Mouse (Mus musculus) stomach, postnatal 0 days (tissue): Measurements from ENCODE around the gene Chit1. TPM values are rescaled to one million over a fixed set of nuclear protein-coding genes. Genes with fewer than 3 reads are reported as not detected.
A peak's percentile ranks its signal among the peaks of the same experiment; 100 is the strongest.

Experiments
- ATAC-seq: fragments of 200-750 bp; cut with Nextera tagmentation; 2 replicates; pipeline ENCODE4 v1.8.0; 2017; ENCODE audit not compliant: low FRiP score, low TSS enrichment
- DNase-seq: peaks from one replicate; pipeline ENCODE4 v3.0.0-alpha.2; 2016; ENCODE audit warnings: low spot score
- H3K27ac ChIP-seq: fragments of 300-500 bp; sonication (generic); replicated peaks from 2 replicates; pipeline ENCODE4 v1.5.1; 2014; ENCODE audit warnings: mild to moderate bottlenecking, control low read depth
- H3K27me3 ChIP-seq: fragments of 300-500 bp; sonication (generic); 2 replicates; pipeline ENCODE4 v1.6.1; 2014; ENCODE audit warnings: low read length; ENCODE audit not compliant: control insufficient read depth, insufficient read depth
- H3K36me3 ChIP-seq: fragments of 300-500 bp; sonication (generic); 2 replicates; pipeline ENCODE4 v1.6.1; 2014; ENCODE audit warnings: low read length, mixed read lengths; ENCODE audit not compliant: control insufficient read depth, insufficient read depth
- H3K4me1 ChIP-seq: fragments of 300-500 bp; sonication (generic); replicated peaks from 2 replicates; pipeline ENCODE4 v1.6.1; 2014; ENCODE audit warnings: antibody characterized with exemption; ENCODE audit not compliant: control insufficient read depth, insufficient read depth
- H3K4me2 ChIP-seq: fragments of 300-500 bp; sonication (generic); replicated peaks from 2 replicates; pipeline ENCODE4 v1.6.1; 2014; ENCODE audit warnings: low read depth, mild to moderate bottlenecking, control low read depth, moderate library complexity
- H3K4me3 ChIP-seq: fragments of 300-500 bp; sonication (generic); 2 replicates; pipeline ENCODE4 v1.5.1; 2014; ENCODE audit warnings: low read depth, low read length, control low read depth
- H3K9ac ChIP-seq: fragments of 300-500 bp; sonication (generic); 2 replicates; pipeline ENCODE4 v1.6.1; 2014; ENCODE audit warnings: mild to moderate bottlenecking, low read length, control low read depth, mixed read lengths
- H3K9me3 ChIP-seq: fragments of 300-500 bp; sonication (generic); 2 replicates; pipeline ENCODE4 v1.6.1; 2016; ENCODE audit warnings: low read length; ENCODE audit not compliant: control insufficient read depth
- CTCF ChIP-seq: IDR thresholded peaks from 2 replicates; pipeline ENCODE4 v1.5.1; 2016; ENCODE audit warnings: antibody characterized with exemption, low read depth, mild to moderate bottlenecking, moderate library complexity
- EP300 ChIP-seq: optimal IDR thresholded peaks from 2 replicates; pipeline ENCODE3; 2016; ENCODE audit warnings: antibody characterized with exemption
- WGBS: fragments of 180-500 bp; shearing (Covaris S2); extraction: QIAGEN DNeasy Blood & Tissue Kit; methylation state at CpG from one replicate; pipeline ENCODE4 v1.1.7; 2014; 5-methylcytosine and 5-hydroxymethylcytosine counted together
- polyA plus RNA-seq: library from polyadenylated mRNA; unstranded; fragments of >200 nt; fragmentation: Nextera tagmentation; extraction: Ambion mirVana; gene quantifications from 2 replicates; pipeline ENCODE4 v1.2.1, GENCODE M21; 2015

Gene Chit1
- polyA plus RNA-seq, 1 experiment from 2014 or later, result 38.5 TPM

GRCm38 (mm10) chr1:134089074-134089473, 22.0 kb upstream of the Chit1 start:
- Histone ChIP-seq H3K27ac (no peak overlapping the region), H3K4me2 (no peak overlapping the region), H3K9me3 (no peaks in the 10 kb centered on the region), H3K36me3 (no peaks in the 10 kb centered on the region), H3K27me3 (no peaks in the 10 kb centered on the region), H3K9ac (no peak overlapping the region), H3K4me3 (no peak overlapping the region), H3K4me1 (peaks cover 11% of the 10 kb centered on the region)
- ATAC-seq (no peak), DNase-seq (no peak)
- TF ChIP-seq CTCF (no peak), EP300 (no peak)
- 87% methylated on average over 7 of the region's 7 CpGs for WGBS

- Histone ChIP-seq H3K27me3 (no peaks in the 10 kb centered on the region), H3K4me3 (no peak overlapping the region), H3K27ac (peak overlapping the region; percentile 98), H3K4me1 (peaks cover 31% of the 10 kb centered on the region), H3K9me3 (no peaks in the 10 kb centered on the region), H3K36me3 (no peaks in the 10 kb centered on the region), H3K9ac (no peak overlapping the region), H3K4me2 (no peak overlapping the region)
- ATAC-seq (no peak), DNase-seq (no peak)
- WGBS, result 77% methylated on average over 3 of the region's 3 CpGs
- TF ChIP-seq CTCF, result no peak
- TF ChIP-seq EP300, result no peak
Measured at GRCm38 (mm10) chr1:134091851-134092250, 19.2 kb upstream of the Chit1 start.

GRCm38 (mm10) chr1:134092368-134092767, 18.7 kb upstream of the Chit1 start:
- DNase-seq (peak; percentile 43), ATAC-seq (peak; percentile 17; the same call in 1 of the 2 replicates)
- H3K4me1 ChIP-seq, result peaks cover 36% of the 10 kb centered on the region
- H3K27ac ChIP-seq, result peak overlapping the region; percentile 98
- TF ChIP-seq CTCF (no peak), EP300 (no peak)
- WGBS, result 17% methylated on average over 6 of the region's 6 CpGs
- peak overlapping the region; percentile 39 for H3K4me3 ChIP-seq
- no peaks in the 10 kb centered on the region for H3K27me3 ChIP-seq
- peak overlapping the region; percentile 74 for H3K4me2 ChIP-seq
- H3K9ac ChIP-seq, result peak overlapping the region; percentile 59
- no peaks in the 10 kb centered on the region for H3K9me3 ChIP-seq
- no peaks in the 10 kb centered on the region for H3K36me3 ChIP-seq

- WGBS, result under 1% methylated on average over 43 of the region's 43 CpGs
- H3K9me3 ChIP-seq, result no peaks in the 10 kb centered on the region
- H3K36me3 ChIP-seq, result no peaks in the 10 kb centered on the region
- peak; percentile 89 for ATAC-seq
- peaks cover 42% of the 10 kb centered on the region for H3K4me1 ChIP-seq
- peak overlapping the region; percentile 71 for H3K9ac ChIP-seq
- H3K4me3 ChIP-seq, result peak overlapping the region; percentile 39
- H3K27me3 ChIP-seq, result no peaks in the 10 kb centered on the region
- H3K4me2 ChIP-seq, result peak overlapping the region; percentile 74
- TF ChIP-seq EP300, result peak; percentile 93
- peak; percentile 13; the same call in 1 of the 2 replicates for TF ChIP-seq CTCF
- peak overlapping the region; percentile 98 for H3K27ac ChIP-seq
- peak; percentile 96 for DNase-seq
Measured at GRCm38 (mm10) chr1:134092852-134093770, 17.9 kb upstream of the Chit1 start.

GRCm38 (mm10) chr1:134093771-134094526, 17.1 kb upstream of the Chit1 start:
- H3K4me1 ChIP-seq, result peaks cover 45% of the 10 kb centered on the region
- no peaks in the 10 kb centered on the region for H3K36me3 ChIP-seq
- H3K27me3 ChIP-seq, result no peaks in the 10 kb centered on the region
- H3K4me3 ChIP-seq, result no peak overlapping the region
- WGBS, result 45% methylated on average over 13 of the region's 13 CpGs
- no peaks in the 10 kb centered on the region for H3K9me3 ChIP-seq
- peak; percentile 52 for DNase-seq
- TF ChIP-seq CTCF (no peak), EP300 (no peak)
- H3K4me2 ChIP-seq, result peak overlapping the region; percentile 74
- ATAC-seq, result no peak
- peak overlapping the region; percentile 71 for H3K9ac ChIP-seq
- peak overlapping the region; percentile 98 for H3K27ac ChIP-seq
